Mouse (Mus musculus) cortical plate, adult 2 months (tissue): ENCODE results near the gene Bcor.

Source experiments
- CTCF ChIP-seq: fragments of 200-500 bp; IDR thresholded peaks from 2 replicates; pipeline ENCODE4 v1.5.1; 2011; ENCODE audit warnings: mild to moderate bottlenecking, control low read depth, low read length; ENCODE audit not compliant: insufficient read depth; ENCODE audit errors: extremely low read depth
- POLR2A ChIP-seq: fragments of 200-500 bp; IDR thresholded peaks from 2 replicates; pipeline ENCODE4 v1.6.1; 2011; ENCODE audit warnings: mild to moderate bottlenecking, low read length, control low read depth; ENCODE audit not compliant: insufficient read depth; ENCODE audit errors: extremely low read depth

GRCm38 (mm10) chrX:12133178-12133835 is 26.8 kb downstream of the Bcor start:
- TF ChIP-seq CTCF, result no peak
- no peak for TF ChIP-seq POLR2A
